Mouse (Mus musculus) megakaryocyte progenitor cell, adult 5-6 weeks (primary cell): ENCODE measurements at regions not wholly inside any gene's neighbourhood (a gene's known extent, or its start where the extent isn't known, plus 50 kb on each side); places are given as distances from the start of the nearest gene placed in this dataset.

Experiments used
- ATAC-seq: replicated peaks from 2 replicates; pipeline ENCODE4 v1.8.0; 2016; ENCODE audit warnings: mild to moderate bottlenecking, moderate TSS enrichment, inconsistent platforms; ENCODE audit not compliant: poor library complexity

GRCm38 (mm10) chr9:81567106-81567505 lies 66.5 kb downstream of the Htr1b start:
- peak; percentile 75 for ATAC-seq

GRCm38 (mm10) chr9:81538354-81538753 lies 95.3 kb downstream of the Htr1b start:
- no peak for ATAC-seq
